Mouse (Mus musculus) heart, postnatal 0 days (tissue): ENCODE measurements around the gene Znfx1.

Source experiments
- CTCF ChIP-seq: IDR thresholded peaks from 2 replicates; pipeline ENCODE4 v1.5.1; 2016; ENCODE audit warnings: antibody characterized with exemption, control low read depth, low read depth
- EP300 ChIP-seq: IDR thresholded peaks from 2 replicates; pipeline ENCODE4 v1.6.1; 2016; ENCODE audit warnings: antibody characterized with exemption, low read depth

DNA sequence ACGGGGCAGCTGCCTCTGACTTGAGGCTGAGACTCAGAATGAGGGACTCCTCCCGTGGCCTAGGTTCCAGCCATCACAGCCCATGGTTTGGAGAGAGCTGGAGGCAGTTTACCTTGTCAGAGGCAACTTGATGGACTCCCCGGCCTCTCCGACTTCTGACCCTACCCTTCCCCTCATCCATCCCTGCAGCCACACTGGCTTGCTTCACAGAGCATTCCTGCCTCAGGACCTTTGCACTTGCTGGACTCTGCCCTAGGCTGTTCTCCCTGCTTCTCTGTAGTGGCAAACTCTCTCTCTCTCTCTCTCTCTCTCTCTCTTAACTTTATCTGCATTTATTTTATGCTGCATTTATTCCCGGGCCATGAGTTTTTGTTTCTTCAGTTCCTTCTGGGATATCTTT lies 24.0 kb upstream of the Znfx1 start:
- TF ChIP-seq CTCF (no peak), EP300 (no peak)
